Mouse (Mus musculus) heart, embryonic 11.5 days (tissue): ENCODE measurements at regions not wholly inside any gene's neighbourhood (a gene's known extent, or its start where the extent isn't known, plus 50 kb on each side); places are given as distances from the start of the nearest gene placed in this dataset.

Experiments used
- ATAC-seq: fragments of 200-750 bp; cut with Nextera tagmentation; replicated peaks from 2 replicates; pipeline ENCODE4 v1.8.0; 2017; ENCODE audit warnings: moderate library complexity; ENCODE audit not compliant: insufficient number of reproducible peaks, low FRiP score, low TSS enrichment
- H3K27ac ChIP-seq: fragments of 300-500 bp; sonication (generic); 2 replicates; pipeline ENCODE4 v1.5.1; 2014; ENCODE audit warnings: mild to moderate bottlenecking, low read depth, low read length
- H3K27me3 ChIP-seq: fragments of 300-500 bp; sonication (generic); 2 replicates; pipeline ENCODE4 v1.6.1; 2014; ENCODE audit warnings: mild to moderate bottlenecking, low read length, mixed read lengths; ENCODE audit not compliant: control insufficient read depth, insufficient read depth
- H3K36me3 ChIP-seq: fragments of 300-500 bp; sonication (generic); 2 replicates; pipeline ENCODE4 v1.6.1; 2014; ENCODE audit warnings: mild to moderate bottlenecking, low read length, moderate library complexity, mixed read lengths; ENCODE audit not compliant: control insufficient read depth, insufficient read depth
- H3K4me1 ChIP-seq: fragments of 300-500 bp; sonication (generic); 2 replicates; pipeline ENCODE4 v1.6.1; 2014; ENCODE audit warnings: low read length; ENCODE audit not compliant: control insufficient read depth, insufficient read depth
- H3K4me2 ChIP-seq: fragments of 300-500 bp; sonication (generic); 2 replicates; pipeline ENCODE4 v1.6.1; 2014; ENCODE audit warnings: mild to moderate bottlenecking, moderate library complexity
- H3K4me3 ChIP-seq: fragments of 300-500 bp; sonication (generic); 2 replicates; pipeline ENCODE4 v1.5.1; 2014; ENCODE audit warnings: low read depth, low read length
- H3K9ac ChIP-seq: fragments of 300-500 bp; sonication (generic); 2 replicates; pipeline ENCODE4 v1.6.1; 2014; ENCODE audit warnings: mild to moderate bottlenecking, low read depth, low read length, moderate library complexity
- H3K9me3 ChIP-seq: fragments of 300-500 bp; sonication (generic); replicated peaks from 2 replicates; pipeline ENCODE4 v1.6.1; 2016; ENCODE audit warnings: low read length; ENCODE audit not compliant: control insufficient read depth
- WGBS: fragments of 180-500 bp; shearing (Covaris S2); extraction: QIAGEN DNeasy Blood & Tissue Kit; methylation state at CpG from one replicate; pipeline ENCODE4 v1.1.7; 2014; ENCODE audit not compliant: insufficient replicate concordance; 5-methylcytosine and 5-hydroxymethylcytosine counted together

DNA sequence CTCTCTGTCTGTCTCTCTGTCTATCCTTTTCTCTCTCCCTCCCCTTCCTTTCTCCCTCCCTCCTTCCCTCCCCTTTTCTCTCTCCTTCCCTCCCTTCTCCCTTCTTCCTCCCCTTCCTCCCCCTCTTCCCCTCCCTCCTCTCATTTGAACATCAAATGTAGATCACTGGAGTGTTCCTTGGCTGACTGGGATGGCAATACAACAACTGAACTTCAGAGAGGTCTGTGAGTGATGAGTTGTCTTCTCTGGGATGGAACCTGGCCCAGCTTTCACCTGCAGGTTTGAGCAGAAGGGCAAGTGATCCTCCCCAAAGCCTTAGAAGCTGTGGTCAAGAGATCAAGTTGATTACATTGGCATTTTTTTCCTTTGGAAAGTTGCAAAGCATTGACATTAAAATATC is 169.4 kb upstream of the Tut7 start:
- ATAC-seq = no peak
- H3K4me1 ChIP-seq = peaks cover 6% of the 10 kb centered on the region; the same call in 1 of the 2 replicates
- peaks cover 4% of the 10 kb centered on the region; the same call in 1 of the 2 replicates for H3K9me3 ChIP-seq
- H3K4me3 ChIP-seq = no peak overlapping the region
- H3K27me3 ChIP-seq = no peaks in the 10 kb centered on the region
- H3K27ac ChIP-seq = no peak overlapping the region
- H3K36me3 ChIP-seq = no peaks in the 10 kb centered on the region
- H3K9ac ChIP-seq = no peak overlapping the region
- H3K4me2 ChIP-seq = no peak overlapping the region

GRCm38 (mm10) chr13:59990402-59991280 is 167.7 kb upstream of the Tut7 start:
- H3K36me3 ChIP-seq = no peaks in the 10 kb centered on the region
- no peak for ATAC-seq
- WGBS = 54% methylated on average over 10 of the region's 10 CpGs
- H3K27me3 ChIP-seq = no peaks in the 10 kb centered on the region
- no peak overlapping the region for H3K4me2 ChIP-seq
- H3K9me3 ChIP-seq = peaks cover 4% of the 10 kb centered on the region; the same call in 1 of the 2 replicates
- H3K4me1 ChIP-seq = peaks cover 6% of the 10 kb centered on the region; the same call in 1 of the 2 replicates
- H3K4me3 ChIP-seq = no peak overlapping the region
- no peak overlapping the region for H3K27ac ChIP-seq
- no peak overlapping the region for H3K9ac ChIP-seq

DNA sequence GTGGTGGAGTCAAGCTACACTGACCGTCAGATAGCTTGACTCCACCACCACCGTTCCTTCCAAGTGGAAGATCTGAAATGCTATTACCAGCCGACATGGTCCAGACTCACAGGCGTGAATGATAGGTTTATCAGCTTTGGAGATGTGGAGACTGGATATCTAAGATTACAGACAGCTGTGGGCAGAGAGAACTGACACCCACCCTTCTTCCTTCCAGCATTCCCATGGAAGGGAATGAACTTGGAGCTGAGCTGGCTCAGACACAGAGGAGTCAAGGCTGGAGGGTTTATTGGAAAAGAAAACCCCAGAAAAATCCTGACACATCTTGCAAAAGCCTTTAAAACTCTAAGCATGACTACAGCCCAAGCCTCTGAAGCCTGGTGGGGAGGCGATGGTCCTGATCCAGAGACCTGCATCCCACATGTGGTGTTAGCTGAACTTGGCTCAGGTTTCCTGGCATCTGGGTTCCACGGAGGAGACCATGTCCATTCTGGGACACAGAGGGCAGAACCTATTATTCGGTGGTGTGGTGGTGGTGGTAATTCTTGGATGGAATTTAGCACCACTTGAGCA is 165.5 kb upstream of the Tut7 start:
- ATAC-seq = no peak
- Histone ChIP-seq H3K9ac (no peak overlapping the region), H3K9me3 (peaks cover 4% of the 10 kb centered on the region; the same call in 1 of the 2 replicates), H3K27me3 (no peaks in the 10 kb centered on the region), H3K4me1 (peaks cover 6% of the 10 kb centered on the region; the same call in 1 of the 2 replicates), H3K4me2 (no peak overlapping the region), H3K36me3 (no peaks in the 10 kb centered on the region), H3K27ac (no peak overlapping the region), H3K4me3 (no peak overlapping the region)
- WGBS = 37% methylated on average over 7 of the region's 7 CpGs

- Histone ChIP-seq H3K27me3 (no peaks in the 10 kb centered on the region), H3K4me3 (no peak overlapping the region), H3K4me1 (no peaks in the 10 kb centered on the region), H3K9ac (no peak overlapping the region), H3K9me3 (no peaks in the 10 kb centered on the region), H3K4me2 (no peak overlapping the region), H3K36me3 (no peaks in the 10 kb centered on the region), H3K27ac (no peak overlapping the region)
- no peak for ATAC-seq
- WGBS = 88% methylated on average over 5 of the region's 5 CpGs
These were observed 153.5 kb upstream of the Tut7 start for GRCm38 (mm10) chr13:59976425-59976824.

DNA sequence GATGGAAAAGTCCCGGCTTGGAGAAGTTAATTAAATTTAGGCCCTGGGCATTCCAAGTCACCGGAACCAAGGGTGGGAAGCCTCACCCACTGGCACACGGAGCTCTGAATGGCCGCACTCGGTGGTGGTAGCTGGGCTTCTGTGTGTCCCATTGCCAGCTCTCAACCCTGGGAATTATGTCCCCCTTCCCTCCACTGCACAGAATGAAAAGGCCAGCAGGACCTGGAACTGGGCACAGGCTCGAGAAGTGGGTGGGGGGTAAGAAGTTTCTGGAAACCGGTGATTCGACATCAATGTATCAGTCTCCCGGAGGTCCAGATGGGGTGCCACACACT is 149.1 kb upstream of the Tut7 start:
- Histone ChIP-seq H3K9me3 (no peaks in the 10 kb centered on the region), H3K27me3 (no peaks in the 10 kb centered on the region), H3K4me2 (peak overlapping the region; percentile 63; the same call in 1 of the 2 replicates), H3K4me3 (no peak overlapping the region), H3K4me1 (no peaks in the 10 kb centered on the region), H3K36me3 (no peaks in the 10 kb centered on the region), H3K9ac (no peak overlapping the region), H3K27ac (no peak overlapping the region)
- 59% methylated on average over 9 of the region's 9 CpGs for WGBS
- ATAC-seq = no peak

DNA sequence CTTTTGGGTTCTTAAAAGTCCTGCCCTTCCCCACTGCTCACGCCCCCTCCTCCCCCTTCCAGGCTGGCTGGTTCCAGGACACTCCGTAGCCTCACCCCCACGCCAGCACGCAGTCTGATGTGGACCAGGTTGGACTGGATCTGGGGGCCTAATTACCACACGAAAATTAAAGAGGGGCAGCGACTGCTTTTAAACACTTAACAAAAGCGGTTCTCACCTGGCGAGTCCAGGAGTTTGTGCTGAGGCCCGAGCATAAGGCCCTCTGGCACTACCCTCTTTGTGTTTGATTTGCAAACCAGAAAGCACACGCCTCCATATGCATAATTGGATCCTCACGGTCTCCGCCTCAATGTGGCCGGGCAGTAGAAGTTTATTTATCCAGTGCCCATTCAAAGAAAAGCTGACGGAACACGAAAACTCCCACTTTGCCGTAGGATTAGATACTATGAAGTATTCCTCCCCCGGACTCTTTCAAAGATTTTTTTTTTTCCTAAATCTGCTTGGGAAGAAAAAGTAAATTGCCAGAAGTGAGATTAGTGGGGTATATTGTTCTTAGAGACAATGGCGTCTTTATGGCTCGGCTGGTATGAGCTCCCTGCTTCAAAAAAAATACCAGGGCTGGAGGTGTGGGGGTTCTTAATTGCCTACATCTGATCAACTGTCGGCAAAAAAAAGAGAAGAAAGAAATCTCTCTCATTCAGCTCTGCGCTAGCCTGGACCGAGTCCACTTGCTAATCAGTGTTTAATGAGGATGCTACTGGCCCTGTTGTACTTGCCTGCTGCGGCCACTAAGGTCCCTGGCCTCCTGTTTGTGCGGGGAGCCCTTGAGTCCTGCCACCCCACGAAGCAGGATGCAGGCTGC is 148.5 kb upstream of the Tut7 start:
- Histone ChIP-seq H3K27me3 (no peaks in the 10 kb centered on the region), H3K4me1 (no peaks in the 10 kb centered on the region), H3K9me3 (no peaks in the 10 kb centered on the region), H3K9ac (peak overlapping the region; percentile 66), H3K4me3 (peak overlapping the region; percentile 34), H3K4me2 (peak overlapping the region; percentile 63), H3K36me3 (no peaks in the 10 kb centered on the region), H3K27ac (no peak overlapping the region)
- 7% methylated on average over 25 of the region's 25 CpGs for WGBS
- no peak for ATAC-seq

- Histone ChIP-seq H3K36me3 (no peaks in the 10 kb centered on the region), H3K9ac (no peak overlapping the region), H3K4me1 (no peaks in the 10 kb centered on the region), H3K27ac (no peak overlapping the region), H3K4me2 (no peak overlapping the region), H3K27me3 (no peaks in the 10 kb centered on the region), H3K4me3 (no peak overlapping the region), H3K9me3 (no peaks in the 10 kb centered on the region)
- WGBS = 46% methylated on average over 6 of the region's 6 CpGs
- no peak for ATAC-seq
These were observed 147.5 kb upstream of the Tut7 start for GRCm38 (mm10) chr13:59970430-59970829.

GRCm38 (mm10) chr13:59969484-59969883 is 146.5 kb upstream of the Tut7 start:
- Histone ChIP-seq H3K27ac (no peak overlapping the region), H3K9me3 (no peaks in the 10 kb centered on the region), H3K4me3 (no peak overlapping the region), H3K4me2 (no peak overlapping the region), H3K4me1 (no peaks in the 10 kb centered on the region), H3K36me3 (no peaks in the 10 kb centered on the region), H3K27me3 (no peaks in the 10 kb centered on the region), H3K9ac (no peak overlapping the region)
- WGBS = 66% methylated on average over 3 of the region's 3 CpGs
- ATAC-seq = no peak
